Mouse (Mus musculus) ES-Bruce4 (cell line): Measurements from ENCODE around the gene Inpp5e.

Source experiments
- CTCF ChIP-seq: IDR thresholded peaks from one replicate; pipeline ENCODE4 v1.8.1; 2011; ENCODE audit warnings: low read depth, low read length
- POLR2A ChIP-seq: IDR thresholded peaks from one replicate; pipeline ENCODE4 v1.8.1; 2011; ENCODE audit warnings: low read length; ENCODE audit not compliant: insufficient read depth

GRCm38 (mm10) chr2:26437221-26437620, 28.2 kb upstream of the Inpp5e start:
- no peak for TF ChIP-seq POLR2A
- no peak for TF ChIP-seq CTCF
